Comparison of ENCODE assay signal across 10 mouse cellular contexts in genomic region chr4:117139217-117139612, GRCm38 (mm10). TPM values are rescaled to one million over a fixed set of nuclear protein-coding genes. Genes with fewer than 3 reads are reported as not detected.
A peak's percentile ranks its signal among the peaks of the same experiment; 100 is the strongest.
DNase-seq lines count a peak whose midpoint lies in the region; ATAC-seq and TF ChIP-seq lines count a peak whose summit lies in the region.
"Had no signal": no experiment of that assay in that cellular context is flagged by ENCODE, and none has a peak within 500 bp of the region (broad histone marks: within the 10 kb centered on the region; RNA-seq: fewer than 3 reads in every experiment).

No protein-coding gene starts in this region.

- H3K27me3 ChIP-seq in C2C12 (ENCODE audit: control insufficient read depth, insufficient read depth, insufficient read length), result no peaks in the 10 kb centered on the region
- H3K27me3 ChIP-seq: stomach, embryonic 15.5 days had no signal

- H3K79me2 ChIP-seq in C2C12 (ENCODE audit: control insufficient read depth, insufficient read depth), result no peaks in the 10 kb centered on the region

- H3K79me3 ChIP-seq in C2C12 (ENCODE audit: low read depth), result no peaks in the 10 kb centered on the region

- TF ChIP-seq CTCF in gastrocnemius, adult 2 months (IDR thresholded peaks at IDR 0.05), result peak; percentile 87
- TF ChIP-seq CTCF in C2C12 (IDR thresholded peaks at IDR 0.05; ENCODE audit: control insufficient read depth, insufficient read depth, insufficient read length), result peak; percentile 20
- TF ChIP-seq CTCF in bone marrow, adult 2 months (IDR thresholded peaks at IDR 0.05; ENCODE audit: control insufficient read depth, insufficient read depth, low read length), result peak; percentile 81

- peak; percentile 54 for DNase-seq in gastrocnemius, adult 2 months
- DNase-seq in gastrocnemius, postnatal 4 days (ENCODE audit: low spot score in 2 of 2), result no peak
- DNase-seq in kidney, postnatal 36 days, result peak; percentile 72 to 76
- no peak for DNase-seq in urinary bladder, postnatal 14 days (ENCODE audit: low spot score)
- DNase-seq in cerebellum, adult 11 months, result no peak

- no peak overlapping the region for H3ac ChIP-seq in C2C12 (ENCODE audit: control insufficient read depth, insufficient read length, low read depth)

- intact Hi-C loops in gastrocnemius, adult 2 months (cut with DNase I), result no loop called here

- no peak for TF ChIP-seq POLR2A in bone marrow, adult 2 months (IDR thresholded peaks at IDR 0.05; ENCODE audit: borderline replicate concordance, control insufficient read depth, low read depth, low read length)

- H3K4me1 ChIP-seq in bone marrow, adult 2 months (ENCODE audit: control insufficient read depth, insufficient read depth, low read length), result peaks cover 4% of the 10 kb centered on the region

- no peaks in the 10 kb centered on the region for H3K36me3 ChIP-seq in C2C12 (ENCODE audit: control insufficient read depth, insufficient read depth)
- H3K36me3 ChIP-seq: stomach, embryonic 15.5 days had no signal

- H3K4me3 ChIP-seq in gastrocnemius, adult 2 months, result no peak overlapping the region
- no peak overlapping the region for H3K4me3 ChIP-seq in C2C12 (ENCODE audit: insufficient read depth, poor library complexity, severe bottlenecking)
- H3K4me3 ChIP-seq in bone marrow, adult 2 months (replicated peaks; ENCODE audit: control insufficient read depth, low read depth, low read length), result no peak overlapping the region
- H3K4me3 ChIP-seq: stomach, embryonic 15.5 days had no signal

- peak; percentile 59 for ATAC-seq in neutrophil, adult 5-6 weeks (ENCODE audit: extremely low read depth, insufficient number of reproducible peaks, low FRiP score, poor library complexity, severe bottlenecking)

- under 1% methylated on average over 2 of the region's 2 CpGs for WGBS in bone marrow, adult 2 months

- H3K27ac ChIP-seq in gastrocnemius, adult 2 months, result no peak overlapping the region
- no peak overlapping the region for H3K27ac ChIP-seq in bone marrow, adult 2 months (ENCODE audit: control insufficient read depth, insufficient read depth, low read depth, low read length, poor library complexity)
- H3K27ac ChIP-seq: stomach, embryonic 15.5 days had no signal

TF ChIP-seq in C2C12, 6 proteins besides CTCF, POLR2A, EP300 and RAD21:
- TF ChIP-seq MYOG (IDR thresholded peaks at IDR 0.05; ENCODE audit: control insufficient read depth, extremely low read depth, insufficient read length), result no peak
- TF ChIP-seq MYOD1 (IDR thresholded peaks at IDR 0.05; ENCODE audit: control insufficient read depth, insufficient read length, low read depth), result no peak
- TF ChIP-seq MAX (IDR thresholded peaks at IDR 0.05), result peak; percentile 97
- TF ChIP-seq USF1 (IDR thresholded peaks at IDR 0.05; ENCODE audit: low read depth), result peak; percentile 94
- no peak for TF ChIP-seq CEBPB (IDR thresholded peaks at IDR 0.05; ENCODE audit: low read depth)
- TF ChIP-seq FOSL1 (IDR thresholded peaks at IDR 0.05; ENCODE audit: insufficient read depth, low read length, poor library complexity, severe bottlenecking), result no peak

RNA-seq across cellular contexts. Expression of gene Plk3, which starts 5.5 kb away (rescaled TPM):
- under 1 TPM; 0.73 to 0.74 TPM for total RNA-seq in gastrocnemius, adult 2 months (2021)
- 1 to 10 TPM; 2.3 to 3.6 TPM for total RNA-seq in gastrocnemius, postnatal 4 days (2021)
- polyA plus RNA-seq in C2C12 (2012; fragmentation: generic; extraction: Trizol), result 15.2 TPM
- polyA plus RNA-seq in bone marrow, adult 2 months (2011; ENCODE audit: insufficient read depth, insufficient read length, low replicate concordance, missing spikeins), result 3.1 and 7.8 TPM in 2 replicates
- 24.2 and 25.4 TPM in 2 replicates for total RNA-seq in neutrophil, adult 5-6 weeks (2017)

RNA-seq across cellular contexts. Expression of gene Tctex1d4, which starts 12.6 kb away (rescaled TPM):
- not detected for total RNA-seq in gastrocnemius, adult 2 months (2021)
- total RNA-seq in gastrocnemius, postnatal 4 days (2021), result under 1 TPM in 1 of 2 experiments, not detected in 1; 0.47 TPM
- polyA plus RNA-seq in C2C12 (2012; fragmentation: generic; extraction: Trizol), result 0.12 TPM
- not detected in 2 replicates for polyA plus RNA-seq in bone marrow, adult 2 months (2011; ENCODE audit: insufficient read depth, insufficient read length, low replicate concordance, missing spikeins)
- total RNA-seq in neutrophil, adult 5-6 weeks (2017), result 0.61 TPM in 1 of 2 replicates, not detected in the other
- total RNA-seq: left cerebral cortex, postnatal 25 days had no signal

RNA-seq across cellular contexts. Expression of gene Btbd19, which starts 13.7 kb away (rescaled TPM):
- 1 to 10 TPM; 2.3 to 2.5 TPM for total RNA-seq in gastrocnemius, adult 2 months (2021)
- total RNA-seq in gastrocnemius, postnatal 4 days (2021), result 1 to 10 TPM; 6.2 to 8.8 TPM
- polyA plus RNA-seq in C2C12 (2012; fragmentation: generic; extraction: Trizol), result 23.7 TPM
- polyA plus RNA-seq in bone marrow, adult 2 months (2011; ENCODE audit: insufficient read depth, insufficient read length, low replicate concordance, missing spikeins), result 2.9 and 7.0 TPM in 2 replicates
- 58.1 and 59.0 TPM in 2 replicates for total RNA-seq in neutrophil, adult 5-6 weeks (2017)

RNA-seq across cellular contexts. Expression of gene Rps8, which starts 16.8 kb away (rescaled TPM):
- total RNA-seq in gastrocnemius, adult 2 months (2021), result 100 to 1,000 TPM; 527 to 622 TPM
- total RNA-seq in gastrocnemius, postnatal 4 days (2021), result 1,000 to 10,000 TPM; 1,262 to 1,321 TPM
- polyA plus RNA-seq in C2C12 (2012; fragmentation: generic; extraction: Trizol), result 3,482 TPM
- polyA plus RNA-seq in bone marrow, adult 2 months (2011; ENCODE audit: insufficient read depth, insufficient read length, low replicate concordance, missing spikeins), result 2,334 and 3,425 TPM in 2 replicates
- total RNA-seq in neutrophil, adult 5-6 weeks (2017), result 1,061 and 1,103 TPM in 2 replicates

RNA-seq across cellular contexts. Expression of gene Kif2c, which starts 43.2 kb away (rescaled TPM):
- not detected for total RNA-seq in gastrocnemius, adult 2 months (2021)
- 10 to 100 TPM in 1 of 2 experiments, 1 to 10 TPM in 1; 9.6 to 10.9 TPM for total RNA-seq in gastrocnemius, postnatal 4 days (2021)
- polyA plus RNA-seq in C2C12 (2012; fragmentation: generic; extraction: Trizol), result 49.2 TPM
- 18.5 and 33.6 TPM in 2 replicates for polyA plus RNA-seq in bone marrow, adult 2 months (2011; ENCODE audit: insufficient read depth, insufficient read length, low replicate concordance, missing spikeins)
- 0.35 TPM in 1 of 2 replicates, not detected in the other for total RNA-seq in neutrophil, adult 5-6 weeks (2017)

Comparison
In these comparisons a context has a peak if more than half of its experiments do, and no peak if none do; other contexts are left out.
1. DNase-seq: peak in gastrocnemius, adult 2 months (single experiment) and kidney, postnatal 36 days (2 of 2); none in gastrocnemius, postnatal 4 days (0 of 2), urinary bladder, postnatal 14 days (single experiment) and cerebellum, adult 11 months (single experiment).
2. CTCF ChIP-seq: peak in every context shown above with its lines; median percentile 87 in gastrocnemius, adult 2 months; 81 in bone marrow, adult 2 months; 20 in C2C12.